Mouse (Mus musculus) monocyte, adult 2 months (primary cell): ENCODE results near the gene Cubn.

Experiments
- DNase-seq, 2 experiments: peaks; one replicate each; pipeline ENCODE4 v3.0.0; 2022; ENCODE audit warnings: low spot score in 2 of 2, low read depth in 1 of 2

The Cubn gene

DNA sequence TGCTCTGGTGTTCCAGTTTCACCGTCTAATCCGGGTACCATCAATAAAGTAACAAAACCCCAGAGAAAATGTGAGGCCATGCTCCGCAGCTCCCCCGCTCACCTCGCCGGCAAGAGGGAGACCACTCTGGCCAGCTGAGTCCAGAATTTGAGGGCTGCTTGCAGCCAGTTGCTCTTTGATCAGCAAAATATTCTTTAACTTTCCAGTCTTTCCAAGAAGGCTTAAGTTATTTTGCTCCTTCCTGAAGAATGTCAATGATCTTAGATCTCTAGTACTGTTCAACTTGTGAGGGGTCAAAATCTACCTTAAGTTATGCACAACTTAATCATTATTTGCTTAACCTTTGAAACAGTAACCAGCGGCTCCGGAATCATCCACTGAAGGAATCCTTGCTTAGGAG lies at the start of gene Cubn:
TSS of gene Cubn (minus strand) at position 80 of the 400 bp plus-strand sequence.
- DNase-seq: no peak

DNA sequence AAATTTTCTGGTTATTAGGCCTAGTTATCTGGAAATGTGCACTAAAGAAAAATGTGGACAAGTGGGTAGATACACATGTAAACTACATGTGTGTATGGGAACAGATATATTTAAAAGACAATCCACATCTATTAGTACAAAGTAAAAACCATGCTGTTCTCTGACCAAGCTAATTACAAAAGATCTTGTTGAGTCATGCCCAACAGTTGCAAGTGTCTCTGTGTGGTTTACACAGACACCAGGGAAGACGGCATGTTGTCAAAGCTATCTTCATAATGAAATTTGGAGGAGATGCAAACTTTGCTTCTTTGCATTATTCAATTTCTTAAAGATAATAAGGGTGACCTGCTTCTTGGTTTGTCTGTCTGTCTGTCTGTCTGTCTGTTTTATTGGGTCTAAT lies 48.2 kb upstream of the Cubn start:
- DNase-seq: no peak

GRCm38 (mm10) chr2:13538704-13539377 lies 47.2 kb upstream of the Cubn start:
- DNase-seq: no peak

DNA sequence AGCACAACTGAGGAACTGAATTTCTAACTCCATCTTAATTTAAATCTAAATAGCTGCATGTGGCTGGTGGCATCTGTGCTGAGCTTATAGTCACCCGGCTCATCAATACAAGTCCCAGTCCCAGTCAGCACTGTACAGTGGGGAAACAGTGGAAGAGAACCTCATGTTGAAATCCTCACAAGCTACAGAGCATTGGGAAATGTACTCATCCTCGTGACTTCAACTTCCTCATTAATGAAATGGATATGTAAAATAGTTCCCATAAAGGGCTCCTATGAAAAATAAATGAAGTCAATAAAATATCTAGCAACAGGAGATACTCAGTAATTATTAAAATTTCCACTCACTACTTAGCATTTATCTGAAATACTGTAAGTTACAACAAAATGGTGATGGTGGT lies 46.6 kb upstream of the Cubn start:
- peak; percentile 29 to 66 for DNase-seq

DNA sequence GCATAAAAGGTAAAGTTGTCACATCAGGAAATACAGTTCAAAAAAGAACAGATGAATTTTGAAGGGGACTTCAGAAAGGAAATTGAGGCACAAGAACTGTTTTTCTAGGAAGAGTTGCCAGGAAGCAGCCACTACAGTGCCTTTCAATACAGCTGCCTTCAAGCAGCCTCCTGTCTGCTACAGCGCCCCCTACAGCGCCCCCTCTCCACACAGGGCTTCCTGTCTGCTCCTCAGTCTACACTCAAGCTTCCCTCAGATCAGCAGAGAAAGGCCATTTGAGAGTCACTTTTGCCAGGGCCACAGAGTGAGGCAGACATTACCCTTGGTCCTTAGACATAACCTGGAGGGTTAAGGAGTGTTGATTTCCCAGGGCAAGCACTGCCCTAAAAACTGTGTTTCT lies 46.1 kb upstream of the Cubn start:
- no peak for DNase-seq

DNA sequence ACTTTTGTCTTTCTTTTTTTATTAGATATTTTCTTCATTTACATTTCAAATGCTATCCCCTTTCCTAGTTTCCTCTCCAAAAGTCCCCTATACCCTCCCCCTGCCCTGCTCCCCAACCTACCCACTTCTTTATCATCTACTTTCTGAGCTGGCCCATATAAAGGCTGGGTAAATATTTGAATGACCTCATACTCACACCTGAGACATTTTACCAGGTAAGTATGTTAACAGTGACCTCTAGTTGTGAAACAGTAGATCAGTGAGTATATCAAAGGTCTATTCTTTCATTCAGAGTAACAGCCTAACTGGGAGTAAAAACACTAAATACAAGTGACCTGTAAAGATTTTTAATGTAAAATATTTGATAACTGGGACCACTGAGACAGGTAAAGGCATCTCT lies 45.1 kb upstream of the Cubn start:
- no peak for DNase-seq

- DNase-seq: no peak
Measured at GRCm38 (mm10) chr2:13530639-13531038, 39.0 kb upstream of the Cubn start.

GRCm38 (mm10) chr2:13529253-13529933 lies 37.8 kb upstream of the Cubn start:
- DNase-seq: no peak

DNA sequence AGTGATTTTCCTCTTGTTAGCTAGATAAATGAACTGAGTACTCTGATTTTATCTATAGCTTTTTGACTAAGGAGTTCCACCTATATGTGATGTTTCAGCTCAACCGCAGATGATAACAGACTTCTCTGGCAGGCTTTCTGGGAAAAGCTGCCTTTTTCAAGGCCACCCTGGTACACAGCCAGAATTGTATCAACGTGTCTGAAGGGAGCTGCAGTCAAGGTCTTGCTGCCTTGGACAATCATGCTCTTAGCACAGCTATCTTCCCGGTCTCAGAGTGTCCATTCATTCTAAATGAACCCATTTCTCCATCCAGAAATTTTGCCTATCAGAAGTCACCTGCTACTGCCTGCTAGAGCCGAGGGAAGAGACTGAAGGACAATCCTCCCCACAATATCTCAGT lies 35.9 kb upstream of the Cubn start:
- DNase-seq: no peak

- DNase-seq: no peak
Measured at GRCm38 (mm10) chr2:13527125-13527524, 35.5 kb upstream of the Cubn start.

- DNase-seq: no peak
Measured at GRCm38 (mm10) chr2:13526205-13526604, 34.6 kb upstream of the Cubn start.

GRCm38 (mm10) chr2:13523540-13524456 lies 32.2 kb upstream of the Cubn start:
- DNase-seq: no peak

DNA sequence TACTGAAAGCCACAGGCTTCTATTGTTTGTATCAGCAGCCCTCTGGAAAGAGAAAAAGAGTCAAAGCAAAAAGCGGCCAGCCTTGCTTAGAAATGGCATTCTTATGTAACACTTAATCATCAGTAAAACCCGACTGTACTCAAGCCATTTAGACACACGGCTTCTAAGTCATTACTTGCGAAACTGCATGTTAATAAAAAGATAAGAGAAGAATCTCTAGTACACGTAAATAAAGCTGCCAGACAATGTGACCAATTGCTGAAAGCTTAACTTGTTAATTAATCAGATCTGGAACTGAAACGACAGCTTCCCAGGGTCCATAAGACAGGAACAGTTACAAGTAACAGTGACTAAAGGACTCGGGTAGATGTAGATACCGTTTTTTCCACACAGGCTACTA lies 30.5 kb upstream of the Cubn start:
- DNase-seq: no peak

DNA sequence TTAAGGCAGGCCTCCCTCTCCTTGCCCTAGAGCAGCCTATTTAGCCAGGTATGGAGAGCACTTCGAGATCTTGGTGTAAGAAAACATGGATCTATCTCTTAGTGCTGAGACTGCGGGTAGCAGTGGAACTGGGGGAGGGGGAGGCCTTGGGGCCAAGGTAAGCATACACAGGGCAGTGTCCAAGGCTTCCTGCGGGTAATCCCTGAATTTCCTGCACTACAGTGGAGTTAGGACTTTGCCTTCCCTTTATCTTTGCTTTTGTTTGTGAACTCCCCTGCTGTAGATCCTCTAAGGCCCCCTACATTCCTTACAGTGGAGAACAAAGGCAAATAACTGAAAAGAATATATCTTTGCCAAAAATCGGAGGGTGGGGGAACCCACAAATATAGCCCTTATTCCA lies 23.3 kb upstream of the Cubn start:
- no peak for DNase-seq

DNA sequence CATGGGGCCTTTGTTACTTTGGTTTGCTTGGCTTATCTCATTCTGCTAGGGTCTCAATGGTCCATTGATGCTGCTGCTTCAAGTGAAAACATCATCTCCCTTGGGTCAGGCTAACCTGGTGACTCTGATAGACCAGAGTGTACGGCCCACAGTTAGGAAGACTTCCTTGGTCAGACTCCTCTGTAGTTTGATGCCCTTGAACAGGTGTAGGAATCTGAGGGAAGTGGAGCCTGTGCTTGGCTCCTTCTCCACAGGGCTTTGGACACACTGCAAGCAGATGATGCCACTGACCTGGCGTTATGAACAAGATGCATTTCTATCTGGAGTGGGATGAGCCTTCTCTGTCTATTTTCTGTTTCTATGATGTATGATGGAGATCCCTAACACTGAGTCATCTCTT lies 11.1 kb upstream of the Cubn start:
- no peak for DNase-seq

GRCm38 (mm10) chr2:13501553-13501952 lies 9.9 kb upstream of the Cubn start:
- no peak for DNase-seq

- DNase-seq: no peak
Measured at GRCm38 (mm10) chr2:13500298-13500999, 8.8 kb upstream of the Cubn start.

DNA sequence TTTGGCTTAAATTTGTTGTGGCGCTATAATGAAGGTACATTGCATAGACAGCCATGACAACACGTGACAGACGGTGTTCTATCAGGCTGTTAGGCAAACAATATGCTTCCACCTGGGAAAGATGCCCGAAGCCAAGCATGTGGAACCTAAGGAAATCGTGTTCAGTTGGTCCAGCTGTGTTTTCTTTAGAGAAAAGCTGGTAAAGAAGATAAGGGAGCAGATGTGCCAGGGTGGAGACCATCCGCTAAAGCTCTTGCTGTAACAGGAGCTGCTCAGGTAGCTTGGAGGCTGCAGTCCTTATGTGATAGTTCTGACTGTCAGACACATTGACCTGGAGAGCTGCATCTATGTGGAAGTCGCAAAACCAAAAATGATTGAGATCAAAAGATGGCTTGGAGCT lies 7.6 kb upstream of the Cubn start:
- no peak for DNase-seq

GRCm38 (mm10) chr2:13496087-13496486 lies 4.5 kb upstream of the Cubn start:
- DNase-seq: no peak

GRCm38 (mm10) chr2:13492927-13493326 lies 1.3 kb upstream of the Cubn start:
- DNase-seq: no peak

GRCm38 (mm10) chr2:13490480-13490879 lies 1.1 kb downstream of the Cubn start:
- no peak for DNase-seq
